Mouse (Mus musculus) adrenal gland (tissue): ENCODE results near the gene Naaladl1.

Experiments used
- intact Hi-C: fragments of 180-260 bp; cut with DNase I; formaldehyde crosslinking; loops from one replicate; pipeline ENCODE4 v1.15.1; 2025
- long read RNA-seq, 2 experiments: library from polyadenylated mRNA; unstranded; transcript quantifications; one replicate each; pipeline ENCODE4 v2.0.0; 2020; ENCODE audit warnings: borderline replicate concordance in 1 of 2; ENCODE audit not compliant: insufficient replicate concordance in 1 of 2

The Naaladl1 gene
- long read RNA-seq, experiment 1: 0 reads
- long read RNA-seq, experiment 2: 0 reads

- intact Hi-C loops: no loop called here
Observed at GRCm38 (mm10) chr19:6105586-6105985, at the start of gene Naaladl1. Gene Naaladl1 (plus strand): TSS chr19:6105782.

- intact Hi-C loops: no loop called here
Observed at GRCm38 (mm10) chr19:6056696-6057095, 48.9 kb upstream of the Naaladl1 start.

DNA sequence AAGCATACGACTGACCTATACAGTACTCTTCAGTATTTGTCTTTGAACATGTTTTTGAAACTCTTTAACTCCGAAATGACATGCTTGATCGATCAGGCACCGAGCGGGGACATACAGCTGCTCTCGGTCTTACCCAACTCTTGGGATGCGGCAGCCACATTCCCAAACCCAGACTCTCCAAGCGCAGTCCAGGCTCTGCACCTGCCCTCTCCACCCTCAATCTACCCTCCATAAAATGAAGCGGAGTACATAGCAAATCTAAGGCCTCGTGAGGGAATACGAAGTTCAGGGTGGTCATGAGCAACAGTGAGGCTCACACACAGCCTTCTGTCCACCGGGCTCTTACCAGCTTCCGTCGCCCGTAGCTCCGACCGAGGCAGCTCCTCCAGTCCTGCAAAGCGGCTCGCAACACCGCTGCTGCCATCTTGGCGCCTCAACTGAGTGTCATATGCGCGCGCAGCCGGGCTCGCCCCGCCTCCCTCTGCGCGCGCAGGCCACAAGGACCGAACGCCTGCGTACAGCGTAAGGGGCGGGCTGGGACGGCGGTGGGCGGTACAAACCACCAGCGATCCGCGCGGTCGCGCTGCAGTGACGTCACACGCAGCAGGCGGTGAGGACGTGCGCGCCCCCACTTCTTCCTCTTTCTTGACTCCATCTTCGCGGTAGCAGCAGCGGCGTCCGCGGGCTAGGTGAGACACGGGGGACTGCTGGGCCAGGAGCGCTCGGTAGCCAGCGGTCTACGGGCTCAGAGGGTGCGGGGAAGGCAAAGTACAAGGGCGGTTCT, 48.1 kb upstream of the Naaladl1 start, which contains the start of the genes Mrpl49 and Fau:
Gene Mrpl49 (minus strand): TSS at position 473 of the 784 bp plus-strand sequence.
Gene Fau (plus strand): TSS at position 532 of the 784 bp plus-strand sequence.
- intact Hi-C loops: no loop called here

GRCm38 (mm10) chr19:6058513-6058912, 47.1 kb upstream of the Naaladl1 start:
- intact Hi-C loops: no loop called here

GRCm38 (mm10) chr19:6058966-6059365, 46.6 kb upstream of the Naaladl1 start:
- intact Hi-C loops: no loop called here

GRCm38 (mm10) chr19:6061021-6061533, 44.5 kb upstream of the Naaladl1 start, which contains the start of gene Znhit2:
Gene Znhit2 (plus strand): TSS chr19:6061192.
- intact Hi-C loops: no loop called here

DNA sequence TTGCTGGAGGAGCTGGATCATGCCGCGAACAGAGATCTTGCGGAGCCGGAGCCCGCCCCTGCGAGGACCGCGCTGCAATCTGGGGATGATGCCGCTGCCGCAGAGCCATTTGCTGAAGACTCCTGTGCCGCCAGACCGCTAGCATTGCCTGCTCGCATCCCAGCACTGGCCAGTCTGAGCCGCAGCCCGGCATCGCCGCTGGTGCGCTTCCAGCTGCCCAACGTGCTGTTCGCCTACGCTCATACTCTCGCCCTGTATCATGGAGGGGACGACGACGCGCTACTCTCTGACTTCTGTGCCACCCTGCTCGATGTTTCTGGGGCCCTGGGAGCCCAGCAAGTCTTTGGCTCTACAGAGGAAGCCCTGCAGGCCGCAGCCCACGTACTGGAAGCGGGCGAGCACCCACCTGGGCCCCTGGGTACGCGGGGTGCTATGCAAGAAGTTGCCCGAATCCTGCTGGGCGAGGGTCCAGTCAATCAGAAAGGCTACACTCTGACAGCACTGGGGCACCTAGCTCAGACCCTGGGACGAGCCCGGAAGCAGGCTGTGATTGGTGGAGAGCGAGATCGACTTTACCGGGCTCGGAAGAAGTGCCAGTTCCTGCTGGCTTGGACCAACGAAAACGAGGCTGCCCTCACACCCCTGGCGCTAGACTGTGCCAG, 43.8 kb upstream of the Naaladl1 start:
- intact Hi-C loops: no loop called here

- intact Hi-C loops: no loop called here
Observed at GRCm38 (mm10) chr19:6062418-6062817, 43.2 kb upstream of the Naaladl1 start.

DNA sequence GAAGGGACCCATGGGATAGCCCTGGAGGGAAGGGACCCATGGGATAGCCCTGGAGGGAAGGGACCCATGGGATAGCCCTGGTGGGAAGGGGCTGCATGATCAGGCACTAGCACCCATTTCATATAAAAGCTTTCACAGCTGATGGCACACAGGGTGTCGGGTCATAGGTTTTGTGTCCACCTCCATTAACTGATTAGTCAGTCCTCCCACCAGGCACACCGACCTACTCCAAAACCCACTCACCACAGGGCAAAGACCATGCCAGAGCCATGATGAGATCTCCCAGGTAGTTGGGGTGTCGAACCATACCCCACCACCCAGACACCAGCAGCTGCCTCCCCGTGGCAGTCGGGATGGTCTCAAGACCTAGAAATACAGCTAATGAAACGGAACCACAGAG, 42.5 kb upstream of the Naaladl1 start:
- intact Hi-C loops: no loop called here

DNA sequence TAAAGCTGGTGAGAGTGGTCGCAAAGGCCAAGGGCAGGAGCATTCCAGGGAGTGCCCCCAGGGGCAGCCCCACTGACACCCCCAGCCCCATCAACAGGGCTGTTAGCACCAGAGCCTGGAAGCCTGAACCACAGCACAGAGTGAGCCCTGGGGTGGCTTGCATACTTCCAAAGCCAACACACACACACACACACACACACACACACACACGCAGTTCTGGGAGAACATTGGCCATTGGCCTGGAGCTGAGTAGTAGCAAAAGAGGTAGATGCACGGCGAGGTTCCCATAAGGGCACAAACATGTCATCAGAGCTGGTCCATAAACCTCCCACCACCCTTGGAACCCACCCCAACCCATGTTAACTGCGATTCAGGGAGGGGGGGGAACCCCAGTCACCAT, 39.0 kb upstream of the Naaladl1 start:
- intact Hi-C loops: no loop called here

GRCm38 (mm10) chr19:6067011-6067723, 38.4 kb upstream of the Naaladl1 start:
- intact Hi-C loops: no loop called here

DNA sequence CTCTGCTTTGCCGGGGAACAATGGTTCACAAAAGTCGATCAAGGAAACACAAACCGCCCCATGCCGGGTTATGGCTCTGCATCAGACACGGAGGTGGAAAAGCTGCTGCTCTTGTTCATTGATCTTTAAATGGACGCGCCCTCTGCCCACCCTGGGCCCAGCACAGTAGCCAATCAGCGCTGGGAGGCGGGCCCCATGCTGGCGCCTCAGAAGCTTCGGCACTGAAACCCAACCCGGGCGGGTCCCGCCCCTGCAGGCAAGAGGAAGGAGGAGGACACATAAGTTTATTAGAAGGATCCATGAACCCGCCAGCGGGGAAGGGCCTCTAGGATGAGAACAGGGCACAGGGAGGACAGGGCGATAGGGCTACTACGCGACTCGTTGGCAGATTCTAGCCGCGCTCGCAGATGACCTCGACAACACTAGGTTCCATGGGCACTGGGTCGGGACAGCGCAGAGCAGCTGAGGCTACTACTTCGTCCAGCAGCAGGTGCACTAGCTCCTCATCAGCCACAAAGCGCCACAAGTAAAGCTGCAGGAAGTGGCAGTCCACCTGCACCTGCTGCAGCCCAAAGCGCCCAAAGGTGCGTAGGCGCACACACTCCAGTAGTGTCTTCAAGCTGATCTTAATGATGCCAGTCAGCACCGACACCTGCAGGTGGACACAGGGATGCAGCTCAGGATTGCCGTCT, 37.7 kb upstream of the Naaladl1 start, which contains the start of gene Tm7sf2:
Gene Tm7sf2 (minus strand): TSS at position 650 of the 692 bp plus-strand sequence.
- intact Hi-C loops: no loop called here

GRCm38 (mm10) chr19:6068951-6069350, 36.6 kb upstream of the Naaladl1 start:
- intact Hi-C loops: no loop called here

GRCm38 (mm10) chr19:6069851-6070250, 35.7 kb upstream of the Naaladl1 start:
- intact Hi-C loops: no loop called here

- intact Hi-C loops: no loop called here
Observed at GRCm38 (mm10) chr19:6070571-6071250, 34.9 kb upstream of the Naaladl1 start.

DNA sequence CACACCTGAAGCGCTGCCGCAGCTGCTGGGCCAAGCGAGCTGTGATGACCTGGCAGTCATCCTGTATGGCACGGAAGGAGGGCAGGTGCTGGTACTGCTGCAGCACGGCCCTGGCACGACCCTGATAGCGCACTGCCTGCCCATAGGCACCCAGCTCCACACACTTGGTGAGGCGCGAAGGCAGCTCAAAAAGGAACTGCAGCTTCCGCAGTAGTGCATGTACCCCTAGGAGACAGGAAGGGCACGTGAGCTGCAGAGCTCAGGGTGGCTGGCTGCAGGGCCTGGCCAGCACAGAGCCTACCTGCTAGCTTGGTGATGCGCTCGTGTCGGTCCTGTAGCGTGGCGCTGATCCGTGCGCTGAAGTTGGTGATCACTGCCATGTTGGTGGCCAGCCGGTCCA, 34.3 kb upstream of the Naaladl1 start:
- intact Hi-C loops: no loop called here

DNA sequence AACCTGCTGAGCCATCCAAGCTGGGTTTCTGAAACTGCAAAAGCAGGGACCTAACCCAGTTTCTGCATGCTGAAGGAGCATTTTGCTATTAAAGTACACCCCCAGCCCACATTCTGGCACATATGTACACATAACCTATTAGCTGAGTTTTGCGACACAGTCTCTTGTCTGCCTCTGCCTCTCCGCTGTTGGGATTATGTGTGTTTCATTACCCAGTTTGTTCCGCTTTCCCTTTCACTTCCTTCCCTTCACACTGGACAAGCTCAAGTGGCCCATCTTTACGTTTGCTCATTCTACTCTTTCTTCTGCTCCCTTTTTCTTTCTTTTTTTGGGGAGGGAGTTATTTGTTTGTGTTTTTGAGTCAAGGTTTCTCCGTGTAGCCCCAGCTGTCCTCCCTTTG, 31.7 kb upstream of the Naaladl1 start:
- intact Hi-C loops: no loop called here

DNA sequence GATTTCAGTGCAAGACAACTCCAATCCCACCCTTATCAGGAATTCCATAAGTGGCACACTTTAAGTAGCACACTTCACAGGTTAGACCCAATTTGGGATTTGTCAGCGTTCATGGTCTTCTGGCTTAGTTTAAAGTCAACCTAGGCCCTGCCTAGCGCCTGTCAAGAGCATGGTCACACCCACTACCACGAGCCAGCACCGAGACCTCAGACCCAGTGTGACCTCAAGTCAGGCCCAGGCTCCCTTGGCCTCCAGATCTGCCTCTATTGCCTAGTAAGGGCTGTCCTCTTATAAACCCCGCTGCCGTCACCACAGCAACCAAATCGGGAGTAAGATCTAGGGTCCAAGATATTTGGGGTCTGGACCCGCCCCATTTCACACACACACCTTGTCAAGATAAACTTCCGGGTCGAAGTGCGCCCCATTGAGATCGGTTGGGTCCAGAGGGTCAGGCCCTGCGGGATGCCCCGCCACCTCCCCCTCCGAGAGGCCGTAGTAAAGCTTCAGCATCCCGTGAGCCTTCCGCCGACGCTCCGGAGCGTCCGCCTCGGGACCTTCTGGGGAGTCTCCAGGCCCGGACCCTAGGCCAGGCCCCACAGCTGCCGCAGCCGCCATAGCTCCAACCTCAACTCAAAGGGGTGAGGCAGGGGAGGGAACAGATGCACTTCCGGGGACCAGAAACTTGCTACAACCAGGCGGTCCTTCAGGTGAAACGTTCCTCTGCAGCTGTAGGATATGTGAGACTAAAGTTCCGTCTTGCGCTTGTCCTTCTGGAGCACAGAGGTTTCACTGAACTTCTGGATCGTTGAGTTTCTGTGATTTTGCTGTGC, 28.8 kb upstream of the Naaladl1 start, which contains the start of gene Vps51:
Gene Vps51 (minus strand): TSS at position 668 of the 830 bp plus-strand sequence.
- intact Hi-C loops: no loop called here

- intact Hi-C loops: no loop called here
Observed at GRCm38 (mm10) chr19:6079983-6080480, 25.6 kb upstream of the Naaladl1 start, which contains the start of gene Tmem262. Gene Tmem262 (plus strand): TSS chr19:6080033.
